Mouse (Mus musculus) liver, embryonic 16.5 days (tissue): Measurements from ENCODE around the gene Epas1. TPM values are rescaled to one million over a fixed set of nuclear protein-coding genes. Genes with fewer than 3 reads are reported as not detected.

ENCODE experiments used
- ATAC-seq: fragments of 200-750 bp; cut with Nextera tagmentation; 2 replicates; pipeline ENCODE4 v1.8.0; 2017; ENCODE audit warnings: low read depth, mild to moderate bottlenecking, moderate number of reproducible peaks, moderate library complexity
- H3K27ac ChIP-seq: fragments of 300-500 bp; sonication (generic); 2 replicates; pipeline ENCODE4 v1.5.1; 2014; ENCODE audit warnings: mild to moderate bottlenecking, low read length
- H3K27me3 ChIP-seq: fragments of 300-500 bp; sonication (generic); 2 replicates; pipeline ENCODE4 v1.6.1; 2014; ENCODE audit warnings: low read depth, low read length, mixed read lengths; ENCODE audit not compliant: control insufficient read depth, insufficient read depth
- H3K36me3 ChIP-seq: fragments of 300-500 bp; sonication (generic); 2 replicates; pipeline ENCODE4 v1.6.1; 2014; ENCODE audit warnings: mild to moderate bottlenecking; ENCODE audit not compliant: control insufficient read depth, insufficient read depth
- H3K4me1 ChIP-seq: fragments of 300-500 bp; sonication (generic); 2 replicates; pipeline ENCODE4 v1.6.1; 2014; ENCODE audit warnings: low read depth, low read length, mixed read lengths; ENCODE audit not compliant: control insufficient read depth
- H3K4me2 ChIP-seq: fragments of 300-500 bp; sonication (generic); 2 replicates; pipeline ENCODE4 v1.6.1; 2014; ENCODE audit warnings: low read depth, low read length, mixed read lengths
- H3K4me3 ChIP-seq: fragments of 300-500 bp; sonication (generic); 2 replicates; pipeline ENCODE4 v1.5.1; 2014; ENCODE audit warnings: low read depth, mild to moderate bottlenecking, low read length
- H3K9ac ChIP-seq: fragments of 300-500 bp; sonication (generic); 2 replicates; pipeline ENCODE4 v1.6.1; 2014; ENCODE audit warnings: low read depth, low read length
- H3K9me3 ChIP-seq: fragments of 300-500 bp; sonication (generic); replicated peaks from 2 replicates; pipeline ENCODE4 v1.6.1; 2016; ENCODE audit warnings: low read length; ENCODE audit not compliant: control insufficient read depth
- WGBS: fragments of 180-500 bp; shearing (Covaris S2); extraction: QIAGEN DNeasy Blood & Tissue Kit; methylation state at CpG from one replicate; pipeline ENCODE4 v1.1.7; 2014; ENCODE audit not compliant: insufficient replicate concordance; 5-methylcytosine and 5-hydroxymethylcytosine counted together
- polyA plus RNA-seq: library from polyadenylated mRNA; unstranded; fragments of >200 nt; fragmentation: Nextera tagmentation; extraction: Ambion mirVana; gene quantifications from 2 replicates; pipeline ENCODE4 v1.2.1, GENCODE M21; 2015

Gene Epas1
- polyA plus RNA-seq, 1 experiment from 2014 or later = 4.0 TPM

- Histone ChIP-seq H3K9ac (no peak overlapping the region), H3K4me3 (no peak overlapping the region), H3K27me3 (no peaks in the 10 kb centered on the region), H3K27ac (no peak overlapping the region), H3K36me3 (no peaks in the 10 kb centered on the region), H3K9me3 (no peaks in the 10 kb centered on the region), H3K4me2 (no peak overlapping the region), H3K4me1 (no peaks in the 10 kb centered on the region)
- ATAC-seq = no peak
- WGBS = 61% methylated on average over 5 of the region's 5 CpGs
Observed at GRCm38 (mm10) chr17:86839308-86839707, 85.8 kb downstream of the Epas1 start.

GRCm38 (mm10) chr17:86850700-86851337 lies 97.3 kb downstream of the Epas1 start:
- no peak for ATAC-seq
- no peaks in the 10 kb centered on the region for H3K27me3 ChIP-seq
- no peaks in the 10 kb centered on the region for H3K4me1 ChIP-seq
- H3K36me3 ChIP-seq = no peaks in the 10 kb centered on the region
- no peak overlapping the region for H3K9ac ChIP-seq
- no peaks in the 10 kb centered on the region for H3K9me3 ChIP-seq
- H3K27ac ChIP-seq = no peak overlapping the region
- H3K4me2 ChIP-seq = no peak overlapping the region
- WGBS = 55% methylated on average over 9 of the region's 9 CpGs
- no peak overlapping the region for H3K4me3 ChIP-seq

GRCm38 (mm10) chr17:86851782-86852181 lies 98.3 kb downstream of the Epas1 start:
- 73% methylated on average over 2 of the region's 2 CpGs for WGBS
- no peak for ATAC-seq
- no peaks in the 10 kb centered on the region for H3K27me3 ChIP-seq

GRCm38 (mm10) chr17:86852591-86853031 lies 99.1 kb downstream of the Epas1 start:
- no peak overlapping the region for H3K4me3 ChIP-seq
- no peaks in the 10 kb centered on the region for H3K36me3 ChIP-seq
- no peak for ATAC-seq
- no peak overlapping the region for H3K27ac ChIP-seq
- no peak overlapping the region for H3K4me2 ChIP-seq
- H3K9me3 ChIP-seq = no peaks in the 10 kb centered on the region
- H3K4me1 ChIP-seq = no peaks in the 10 kb centered on the region
- no peaks in the 10 kb centered on the region for H3K27me3 ChIP-seq
- 63% methylated on average over 13 of the region's 13 CpGs for WGBS
- H3K9ac ChIP-seq = no peak overlapping the region

More at GRCm38 (mm10) chr17:86851782-86852181, 98.3 kb downstream of the Epas1 start:
- Histone ChIP-seq H3K36me3 (no peaks in the 10 kb centered on the region), H3K9ac (no peak overlapping the region), H3K9me3 (no peaks in the 10 kb centered on the region), H3K27ac (no peak overlapping the region), H3K4me3 (no peak overlapping the region), H3K4me2 (no peak overlapping the region), H3K4me1 (no peaks in the 10 kb centered on the region)

- H3K4me3 ChIP-seq = no peak overlapping the region
- WGBS = 72% methylated on average over 8 of the region's 8 CpGs
- no peak for ATAC-seq
- no peaks in the 10 kb centered on the region for H3K9me3 ChIP-seq
- H3K9ac ChIP-seq = no peak overlapping the region
- H3K27me3 ChIP-seq = no peaks in the 10 kb centered on the region
- H3K36me3 ChIP-seq = no peaks in the 10 kb centered on the region
- H3K4me2 ChIP-seq = no peak overlapping the region
- H3K27ac ChIP-seq = no peak overlapping the region
- H3K4me1 ChIP-seq = no peaks in the 10 kb centered on the region
Observed at GRCm38 (mm10) chr17:86870586-86870985, 117.1 kb downstream of the Epas1 start.

GRCm38 (mm10) chr17:86872643-86873042 lies 119.1 kb downstream of the Epas1 start:
- Histone ChIP-seq H3K9ac (no peak overlapping the region), H3K4me2 (no peak overlapping the region), H3K4me3 (no peak overlapping the region), H3K9me3 (no peaks in the 10 kb centered on the region), H3K4me1 (no peaks in the 10 kb centered on the region), H3K27ac (no peak overlapping the region), H3K36me3 (no peaks in the 10 kb centered on the region), H3K27me3 (no peaks in the 10 kb centered on the region)
- no peak for ATAC-seq
- WGBS = 30% methylated on average over 6 of the region's 6 CpGs

GRCm38 (mm10) chr17:86876940-86877339 lies 123.4 kb downstream of the Epas1 start:
- Histone ChIP-seq H3K27me3 (no peaks in the 10 kb centered on the region), H3K4me3 (no peak overlapping the region), H3K4me2 (no peak overlapping the region), H3K27ac (no peak overlapping the region), H3K36me3 (no peaks in the 10 kb centered on the region), H3K9ac (no peak overlapping the region), H3K9me3 (no peaks in the 10 kb centered on the region), H3K4me1 (no peaks in the 10 kb centered on the region)
- 50% methylated on average over 9 of the region's 9 CpGs for WGBS
- ATAC-seq = peak; percentile 39; the same call in 1 of the 2 replicates

- no peaks in the 10 kb centered on the region for H3K9me3 ChIP-seq
- no peak overlapping the region for H3K4me3 ChIP-seq
- H3K36me3 ChIP-seq = no peaks in the 10 kb centered on the region
- no peak for ATAC-seq
- no peak overlapping the region for H3K9ac ChIP-seq
- WGBS = 57% methylated on average over 2 of the region's 2 CpGs
- H3K27me3 ChIP-seq = no peaks in the 10 kb centered on the region
- H3K27ac ChIP-seq = no peak overlapping the region
- H3K4me1 ChIP-seq = no peaks in the 10 kb centered on the region
- H3K4me2 ChIP-seq = no peak overlapping the region
Observed at GRCm38 (mm10) chr17:86877747-86878146, 124.2 kb downstream of the Epas1 start.

- Histone ChIP-seq H3K36me3 (no peaks in the 10 kb centered on the region), H3K27ac (no peak overlapping the region), H3K9me3 (no peaks in the 10 kb centered on the region), H3K4me3 (no peak overlapping the region), H3K9ac (no peak overlapping the region), H3K4me1 (no peaks in the 10 kb centered on the region), H3K27me3 (no peaks in the 10 kb centered on the region), H3K4me2 (no peak overlapping the region)
- no peak for ATAC-seq
- WGBS = 69% methylated on average over 10 of the region's 10 CpGs
Observed at GRCm38 (mm10) chr17:86880056-86880455, 126.6 kb downstream of the Epas1 start.
